Mouse (Mus musculus) MEL (cell line): ENCODE results near the gene Fam185a. TPM values are rescaled to one million over a fixed set of nuclear protein-coding genes. Genes with fewer than 3 reads are reported as not detected.
A peak's percentile ranks its signal among the peaks of the same experiment; 100 is the strongest.

Source experiments
- DNase-seq: peaks from one replicate; pipeline ENCODE4 v3.0.0; 2011; ENCODE audit warnings: low read depth, low spot score
- H3K27ac ChIP-seq: 2 replicates; pipeline ENCODE4 v1.5.1; 2012; ENCODE audit warnings: low read depth, mild to moderate bottlenecking, control low read depth, low read length, moderate library complexity; ENCODE audit not compliant: control insufficient read depth
- H3K27me3 ChIP-seq, 2 experiments: fragments of 150-350 bp in 1 of 2; sonication (generic) in 1 of 2; 2 replicates each; pipeline ENCODE4 v1.6.1; 2012; ENCODE audit warnings: low read length in 2 of 2, mild to moderate bottlenecking in 2 of 2, improper control_type of control experiment in 1 of 2, moderate library complexity in 1 of 2; ENCODE audit not compliant: insufficient read depth in 2 of 2, control insufficient read depth in 1 of 2
- H3K36me3 ChIP-seq, 2 experiments: 2 replicates each; pipeline ENCODE4 v1.6.1; 2012 to 2014; ENCODE audit warnings: low read length in 2 of 2, improper control_type of control experiment in 1 of 2, inconsistent platforms in 1 of 2, mild to moderate bottlenecking in 1 of 2; ENCODE audit not compliant: insufficient read depth in 2 of 2, control insufficient read depth in 1 of 2
- H3K4me1 ChIP-seq, 2 experiments: fragments of 150-350 bp in 1 of 2; sonication (generic) in 1 of 2; 2 replicates each; pipeline ENCODE4 v1.6.1; 2012; ENCODE audit warnings: low read length in 2 of 2, improper control_type of control experiment in 1 of 2, mild to moderate bottlenecking in 1 of 2; ENCODE audit not compliant: insufficient read depth in 2 of 2, control insufficient read depth in 1 of 2
- H3K4me3 ChIP-seq, 2 experiments: fragments of 150-350 bp in 1 of 2; sonication (generic) in 1 of 2; 2 replicates each; pipeline ENCODE4 v1.5.1; 2012; ENCODE audit warnings: low read depth in 2 of 2, low read length in 2 of 2, mild to moderate bottlenecking in 2 of 2, moderate library complexity in 2 of 2, control low read depth in 1 of 2, improper control_type of control experiment in 1 of 2; ENCODE audit not compliant: control insufficient read depth in 1 of 2, insufficient read depth in 1 of 2
- H3K79me2 ChIP-seq: 2 replicates; pipeline ENCODE4 v1.6.1; 2012; ENCODE audit warnings: mild to moderate bottlenecking, low read length, moderate library complexity; ENCODE audit not compliant: control insufficient read depth, poor library complexity, insufficient read depth
- H3K9ac ChIP-seq: 2 replicates; pipeline ENCODE4 v1.6.1; 2012; ENCODE audit warnings: low read depth, mild to moderate bottlenecking, control low read depth, low read length, moderate library complexity; ENCODE audit not compliant: control insufficient read depth, poor library complexity, severe bottlenecking
- H3K9me3 ChIP-seq: fragments of 150-350 bp; sonication (generic); replicated peaks from 2 replicates; pipeline ENCODE4 v1.6.1; 2012; ENCODE audit warnings: mild to moderate bottlenecking, low read length, improper control_type of control experiment, moderate library complexity; ENCODE audit not compliant: insufficient read depth
- BHLHE40 ChIP-seq: IDR thresholded peaks from 2 replicates; pipeline ENCODE4 v1.6.1; 2012; ENCODE audit warnings: low read depth, mild to moderate bottlenecking, inconsistent platforms, low read length, improper control_type of control experiment, borderline replicate concordance
- ELF1 ChIP-seq: IDR thresholded peaks from 2 replicates; pipeline ENCODE4 v1.6.1; 2014; ENCODE audit warnings: low read depth, mild to moderate bottlenecking, inconsistent platforms, low read length, improper control_type of control experiment, moderate library complexity
- EP300 ChIP-seq, 2 experiments: IDR thresholded peaks; 2 replicates each; pipeline ENCODE4 v1.6.1; 2011; ENCODE audit warnings: improper control_type of control experiment in 2 of 2, low read length in 2 of 2, low read depth in 1 of 2, mild to moderate bottlenecking in 1 of 2
- ETS1 ChIP-seq: IDR thresholded peaks from 2 replicates; pipeline ENCODE4 v1.6.1; 2012; ENCODE audit warnings: low read depth, mild to moderate bottlenecking, inconsistent platforms, low read length, improper control_type of control experiment, moderate library complexity
- GATA1 ChIP-seq: IDR thresholded peaks from 2 replicates; pipeline ENCODE4 v1.6.1; 2011; ENCODE audit warnings: low read depth, low read length, improper control_type of control experiment
- HCFC1 ChIP-seq: IDR thresholded peaks from 2 replicates; pipeline ENCODE4 v1.6.1; 2012; ENCODE audit warnings: low read depth, mild to moderate bottlenecking, inconsistent platforms, low read length, improper control_type of control experiment, moderate library complexity
- JUND ChIP-seq: IDR thresholded peaks from 2 replicates; pipeline ENCODE4 v1.6.1; 2011; ENCODE audit warnings: low read depth, mild to moderate bottlenecking, improper control_type of control experiment, low read length
- MAFK ChIP-seq: IDR thresholded peaks from 2 replicates; pipeline ENCODE4 v1.6.1; 2011; ENCODE audit warnings: low read depth, mild to moderate bottlenecking, low read length, improper control_type of control experiment, borderline replicate concordance
- MAX ChIP-seq: IDR thresholded peaks from 2 replicates; pipeline ENCODE4 v1.6.1; 2011; ENCODE audit warnings: low read length, improper control_type of control experiment
- MYC ChIP-seq: IDR thresholded peaks from 2 replicates; pipeline ENCODE4 v1.6.1; 2011; ENCODE audit warnings: low read depth, mild to moderate bottlenecking, low read length, improper control_type of control experiment, moderate library complexity
- POLR2A ChIP-seq, 2 experiments: IDR thresholded peaks; 2 replicates each; pipeline ENCODE4 v1.6.1; 2011 to 2012; ENCODE audit warnings: low read length in 2 of 2, mild to moderate bottlenecking in 2 of 2, control low read depth in 1 of 2, improper control_type of control experiment in 1 of 2, low read depth in 1 of 2, moderate library complexity in 1 of 2; ENCODE audit not compliant: control insufficient read depth in 1 of 2, insufficient read depth in 1 of 2, poor library complexity in 1 of 2
- POLR2AphosphoS5 ChIP-seq: IDR thresholded peaks from 2 replicates; pipeline ENCODE4 v1.6.1; 2012; ENCODE audit warnings: low read depth, borderline replicate concordance, mild to moderate bottlenecking, inconsistent platforms, low read length, moderate library complexity, mixed read lengths
- SMC3 ChIP-seq: IDR thresholded peaks from 2 replicates; pipeline ENCODE4 v1.6.1; 2011; ENCODE audit warnings: low read depth, low read length, improper control_type of control experiment
- TAL1 ChIP-seq: IDR thresholded peaks from 2 replicates; pipeline ENCODE4 v1.6.1; 2012; ENCODE audit warnings: mild to moderate bottlenecking, inconsistent platforms, low read length, moderate library complexity, mixed read lengths
- TBP ChIP-seq: IDR thresholded peaks from 2 replicates; pipeline ENCODE4 v1.8.0; 2011; ENCODE audit warnings: low read depth, low read length, improper control_type of control experiment
- TCF12 ChIP-seq: IDR thresholded peaks from 2 replicates; pipeline ENCODE4 v1.6.1; 2014; ENCODE audit warnings: low read depth, mild to moderate bottlenecking, inconsistent platforms, low read length, improper control_type of control experiment, moderate library complexity
- USF2 ChIP-seq, 2 experiments: IDR thresholded peaks; 2 replicates each; pipeline ENCODE4 v1.6.1; 2011 to 2012; ENCODE audit warnings: improper control_type of control experiment in 2 of 2, low read length in 2 of 2, borderline replicate concordance in 1 of 2, inconsistent platforms in 1 of 2, low read depth in 1 of 2, mild to moderate bottlenecking in 1 of 2; ENCODE audit not compliant: insufficient read depth in 1 of 2
- ZKSCAN1 ChIP-seq: IDR thresholded peaks from 2 replicates; pipeline ENCODE4 v1.6.1; 2012; ENCODE audit warnings: low read depth, mild to moderate bottlenecking, inconsistent platforms, low read length, improper control_type of control experiment, moderate library complexity
- ZNF384 ChIP-seq: IDR thresholded peaks from 2 replicates; pipeline ENCODE4 v1.6.1; 2012; ENCODE audit warnings: low read depth, mild to moderate bottlenecking, inconsistent platforms, low read length, improper control_type of control experiment
- polyA plus RNA-seq, 2 experiments: library from polyadenylated mRNA; stranded (reverse) in 1 of 2; unstranded in 1 of 2; fragments of >175 nt in 1 of 2; fragments of >200 nt in 1 of 2; gene quantifications; 2 replicates each; pipeline versions ENCODE4 v1.2.1 to v1.2.4; 2012; ENCODE audit warnings: low replicate concordance in 2 of 2, low read depth in 1 of 2; ENCODE audit not compliant: insufficient read length in 2 of 2, insufficient read depth in 1 of 2, missing spikeins in 1 of 2
- total RNA-seq: library from RNA; depleted of rRNA; stranded (reverse); fragments of 300-350 nt; gene quantifications from 2 replicates; pipeline ENCODE4 v1.2.3, GENCODE M21; 2012

The Fam185a gene
- total and polyA plus RNA-seq, 3 experiments: 20.2 to 28.3 TPM; not detected in 1

- peak; percentile 36 for DNase-seq
- TF ChIP-seq MAFK (no peak), USF2 (IDR thresholded peaks at IDR 0.05; ENCODE audit: borderline replicate concordance in 1 of 2, insufficient read depth in 1 of 2, low read depth in 1 of 2, low read length in 2 of 2) (no peak), POLR2A (IDR thresholded peaks at IDR 0.05; ENCODE audit: control insufficient read depth in 1 of 2, insufficient read depth in 1 of 2, low read depth in 1 of 2, low read length in 2 of 2, poor library complexity in 1 of 2) (no peak), ELF1 (no peak), ETS1 (no peak), MAX (no peak), SMC3 (no peak), POLR2AphosphoS5 (no peak), GATA1 (no peak), EP300 (IDR thresholded peaks at IDR 0.05; ENCODE audit: low read depth in 1 of 2, low read length in 2 of 2) (no peak), TBP (no peak)
These were observed 10.5 kb upstream of the Fam185a start for GRCm38 (mm10) chr5:21414116-21414820.

DNA sequence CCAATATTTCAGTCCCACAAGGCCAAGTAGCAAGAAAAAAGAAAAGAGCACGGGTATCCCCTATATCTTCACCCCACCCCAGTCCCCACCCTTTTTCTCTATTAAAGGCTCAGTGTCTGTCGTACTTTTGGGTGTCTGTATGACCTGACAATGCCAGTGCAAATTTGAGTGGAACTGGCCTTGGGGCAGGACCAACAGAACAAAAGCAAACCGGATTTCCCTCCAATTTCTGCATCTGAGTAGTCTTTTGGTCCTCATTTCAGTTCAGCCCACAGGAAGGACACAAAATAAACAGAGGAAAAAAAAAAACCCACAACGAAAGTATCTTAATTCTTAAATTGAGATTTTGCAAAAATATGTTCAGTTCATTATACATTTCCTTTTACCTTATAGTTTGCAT, 6.1 kb upstream of the Fam185a start:
- Histone ChIP-seq H3K27ac (no peak overlapping the region), H3K27me3 (no peaks in the 10 kb centered on the region), H3K4me1 (peaks cover 7 to 9% of the 10 kb centered on the region in 2 experiments), H3K9ac (no peak overlapping the region)
- TF ChIP-seq TAL1: no peak
- no peak for TF ChIP-seq BHLHE40
- no peak for TF ChIP-seq ZNF384
- TF ChIP-seq HCFC1: no peak
- no peak for TF ChIP-seq JUND
- no peak for TF ChIP-seq SMC3
- no peak for TF ChIP-seq ZKSCAN1
- no peak for TF ChIP-seq POLR2AphosphoS5
- TF ChIP-seq MYC: no peak
- no peak for TF ChIP-seq MAFK
- TF ChIP-seq ELF1: no peak
- TF ChIP-seq TCF12: no peak
- no peak for TF ChIP-seq EP300 (IDR thresholded peaks at IDR 0.05; ENCODE audit: low read depth in 1 of 2, low read length in 2 of 2)
- TF ChIP-seq, all 39 proteins: peak for 0
- Histone ChIP-seq H3K9me3 (no peaks in the 10 kb centered on the region), H3K4me3 (no peak overlapping the region), H3K79me2 (no peaks in the 10 kb centered on the region), H3K36me3 (peaks cover 0 to 11% of the 10 kb centered on the region in 2 experiments; a peak in 2 of 4 replicates)
- DNase-seq: no peak

More at GRCm38 (mm10) chr5:21414116-21414820, 10.5 kb upstream of the Fam185a start:
- Histone ChIP-seq H3K9me3 (no peaks in the 10 kb centered on the region), H3K4me3 (no peak overlapping the region), H3K36me3 (peaks cover 0 to 40% of the 10 kb centered on the region in 2 experiments; a peak in 2 of 4 replicates), H3K27me3 (no peaks in the 10 kb centered on the region), H3K79me2 (no peaks in the 10 kb centered on the region; the same call in 1 of the 2 replicates), H3K9ac (no peak overlapping the region), H3K4me1 (peaks cover 29 to 31% of the 10 kb centered on the region in 2 experiments), H3K27ac (no peak overlapping the region)
